Mouse (Mus musculus) limb, embryonic 11.5 days (tissue): Measurements from ENCODE around the gene Foxo3. TPM values are rescaled to one million over a fixed set of nuclear protein-coding genes. Genes with fewer than 3 reads are reported as not detected.

Experiments
- ATAC-seq: fragments of 200-750 bp; cut with Nextera tagmentation; 2 replicates; pipeline ENCODE4 v1.8.0; 2017; ENCODE audit warnings: low read depth; ENCODE audit not compliant: insufficient number of reproducible peaks, low FRiP score, low TSS enrichment
- DNase-seq: peaks from one replicate; pipeline ENCODE4 v3.0.0-alpha.2; 2015; ENCODE audit warnings: low spot score
- H3K27ac ChIP-seq: fragments of 300-500 bp; sonication (generic); replicated peaks from 2 replicates; pipeline ENCODE4 v1.5.1; 2014; ENCODE audit warnings: low read depth, mild to moderate bottlenecking, low read length
- H3K27me3 ChIP-seq: fragments of 300-500 bp; sonication (generic); 2 replicates; pipeline ENCODE4 v1.6.1; 2014; ENCODE audit warnings: mild to moderate bottlenecking, low read length, mixed read lengths; ENCODE audit not compliant: control insufficient read depth, insufficient read depth
- H3K36me3 ChIP-seq: fragments of 300-500 bp; sonication (generic); 2 replicates; pipeline ENCODE4 v1.6.1; 2014; ENCODE audit warnings: mild to moderate bottlenecking, low read length, moderate library complexity, mixed read lengths; ENCODE audit not compliant: control insufficient read depth, insufficient read depth
- H3K4me1 ChIP-seq: fragments of 300-500 bp; sonication (generic); 2 replicates; pipeline ENCODE4 v1.6.1; 2014; ENCODE audit warnings: low read length, mixed read lengths; ENCODE audit not compliant: control insufficient read depth, insufficient read depth
- H3K4me2 ChIP-seq: fragments of 300-500 bp; sonication (generic); 2 replicates; pipeline ENCODE4 v1.6.1; 2014; ENCODE audit warnings: low read depth, mild to moderate bottlenecking, moderate library complexity; ENCODE audit not compliant: severe bottlenecking
- H3K4me3 ChIP-seq: fragments of 300-500 bp; sonication (generic); 2 replicates; pipeline ENCODE4 v1.5.1; 2014; ENCODE audit warnings: low read depth, low read length
- H3K9ac ChIP-seq: fragments of 300-500 bp; sonication (generic); 2 replicates; pipeline ENCODE4 v1.6.1; 2014; ENCODE audit warnings: mild to moderate bottlenecking, low read length
- H3K9me3 ChIP-seq: fragments of 300-500 bp; sonication (generic); 2 replicates; pipeline ENCODE4 v1.6.1; 2016; ENCODE audit warnings: low read length; ENCODE audit not compliant: control insufficient read depth
- WGBS: fragments of 180-500 bp; shearing (Covaris S2); extraction: QIAGEN DNeasy Blood & Tissue Kit; methylation state at CpG from one replicate; pipeline ENCODE4 v1.1.7; 2014; 5-methylcytosine and 5-hydroxymethylcytosine counted together
- polyA plus RNA-seq: library from polyadenylated mRNA; unstranded; fragments of >200 nt; fragmentation: Nextera tagmentation; extraction: Ambion mirVana; gene quantifications from 2 replicates; pipeline ENCODE4 v1.2.1, GENCODE M21; 2014

The Foxo3 gene
- polyA plus RNA-seq, 1 experiment from 2014 or later = 6.2 TPM

DNA sequence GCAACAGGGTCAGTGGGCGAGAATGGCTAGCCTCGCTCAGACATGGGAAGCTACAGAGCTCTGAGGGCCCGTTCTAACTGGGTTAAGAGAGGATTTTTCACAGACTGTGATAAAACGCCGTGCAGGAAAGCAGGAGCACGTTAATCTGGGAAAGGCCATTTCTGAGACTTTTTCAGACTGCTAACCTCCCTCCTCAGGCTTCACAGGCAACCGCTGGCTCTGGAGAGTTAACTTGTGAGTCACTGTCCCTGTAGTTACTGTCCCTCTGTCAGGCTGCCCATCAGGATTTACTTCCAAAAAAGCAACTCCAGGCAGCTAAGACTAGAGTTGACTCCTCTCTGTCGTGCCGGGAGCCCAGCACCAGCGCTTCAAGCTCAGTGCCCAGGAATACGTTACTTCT, 54.6 kb downstream of the Foxo3 start:
- DNase-seq = no peak
- Histone ChIP-seq H3K27ac (no peak overlapping the region), H3K36me3 (peaks cover 3% of the 10 kb centered on the region; the same call in 1 of the 2 replicates), H3K4me2 (no peak overlapping the region), H3K4me1 (no peaks in the 10 kb centered on the region), H3K9ac (peak overlapping the region; percentile 27; the same call in 1 of the 2 replicates), H3K4me3 (no peak overlapping the region), H3K27me3 (no peaks in the 10 kb centered on the region), H3K9me3 (no peaks in the 10 kb centered on the region)
- no peak for ATAC-seq
- 83% methylated on average over 11 of the region's 11 CpGs for WGBS

DNA sequence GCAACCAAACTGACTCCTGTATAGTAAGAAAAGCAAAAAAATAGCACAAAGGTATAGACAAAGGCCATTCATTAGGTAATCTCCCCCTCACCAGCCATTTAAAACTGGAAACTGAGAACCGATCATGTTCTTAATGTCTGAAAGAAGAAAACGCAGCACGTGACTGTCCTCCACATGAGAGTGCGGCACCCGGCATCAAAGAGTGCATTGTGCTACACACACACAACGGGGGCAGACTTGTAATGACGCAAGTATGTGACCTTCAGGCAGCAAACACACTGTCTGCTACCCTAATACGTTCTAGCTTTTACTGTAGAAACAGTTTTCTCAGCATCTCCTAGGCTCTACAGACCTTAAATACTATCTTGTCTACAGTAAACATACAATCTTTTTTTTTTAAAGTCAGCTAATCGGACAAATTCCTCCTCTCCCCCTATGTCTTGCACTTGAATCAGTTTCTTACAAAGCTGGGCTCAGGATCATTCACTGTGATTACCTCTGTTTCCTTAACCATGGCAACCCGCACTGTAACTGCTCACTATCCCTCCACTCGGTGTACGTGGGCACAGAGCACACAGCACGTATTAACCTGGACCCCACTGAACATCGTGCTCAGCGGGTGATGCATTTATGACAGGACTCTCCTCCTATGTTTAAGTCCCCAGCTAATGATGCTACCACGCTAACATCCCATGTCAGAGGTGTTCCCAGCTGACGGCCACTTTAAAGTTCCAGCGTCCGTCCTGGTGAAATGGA, 55.2 kb downstream of the Foxo3 start:
- Histone ChIP-seq H3K4me2 (no peak overlapping the region), H3K27me3 (no peaks in the 10 kb centered on the region), H3K36me3 (no peaks in the 10 kb centered on the region), H3K4me1 (no peaks in the 10 kb centered on the region), H3K9me3 (no peaks in the 10 kb centered on the region), H3K27ac (no peak overlapping the region), H3K9ac (no peak overlapping the region), H3K4me3 (no peak overlapping the region)
- ATAC-seq (no peak), DNase-seq (no peak)
- 85% methylated on average over 19 of the region's 19 CpGs for WGBS

DNA sequence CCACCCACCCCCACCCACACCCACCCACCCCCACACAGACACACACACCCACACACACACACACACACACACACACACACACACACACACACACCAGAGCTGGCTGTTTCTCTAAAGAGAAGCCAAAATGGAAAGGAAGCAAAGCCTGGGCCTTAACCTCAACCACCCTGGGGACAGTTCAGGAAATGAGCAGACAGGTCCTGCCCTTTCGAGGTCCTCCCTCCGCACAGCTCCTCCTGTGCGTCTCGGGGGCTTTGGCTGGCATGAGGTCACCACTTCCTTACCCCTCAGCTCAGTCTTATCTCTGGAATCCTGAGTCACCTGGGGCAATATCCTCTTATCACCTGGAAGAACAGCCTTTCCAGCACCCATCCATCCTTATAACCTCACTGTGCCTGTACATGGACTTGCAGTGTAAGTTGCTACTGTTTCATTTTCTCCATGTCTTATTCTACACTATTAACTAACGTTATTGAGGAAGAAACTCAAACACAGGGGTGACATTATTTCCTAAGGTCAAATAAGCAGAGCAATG, 56.1 kb downstream of the Foxo3 start:
- no peak for DNase-seq

DNA sequence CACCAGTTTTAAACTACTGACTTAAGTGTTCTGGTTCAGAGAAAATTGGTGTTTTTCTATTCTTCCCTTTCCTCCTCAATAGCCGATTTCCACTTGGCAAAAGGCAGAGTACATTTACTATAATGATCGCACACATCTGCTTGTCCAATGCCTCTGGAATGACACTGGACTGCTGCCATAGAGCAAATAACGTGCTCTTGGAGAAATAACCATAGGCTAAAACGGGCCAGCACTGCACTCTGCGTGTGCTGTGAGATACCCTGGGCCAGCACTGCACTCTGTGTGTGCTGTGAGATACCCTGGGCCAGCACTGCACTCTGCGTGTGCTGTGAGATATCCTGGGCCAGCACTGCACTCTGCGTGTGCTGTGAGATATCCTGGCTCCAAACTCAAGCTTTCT, 65.1 kb downstream of the Foxo3 start:
- Histone ChIP-seq H3K9me3 (no peaks in the 10 kb centered on the region; the same call in 1 of the 2 replicates), H3K4me2 (no peak overlapping the region), H3K27ac (no peak overlapping the region), H3K4me3 (no peak overlapping the region), H3K4me1 (no peaks in the 10 kb centered on the region), H3K27me3 (no peaks in the 10 kb centered on the region), H3K36me3 (no peaks in the 10 kb centered on the region), H3K9ac (no peak overlapping the region)
- DNase-seq (no peak), ATAC-seq (no peak)
- 91% methylated on average over 7 of the region's 7 CpGs for WGBS

More for the DNA sequence above, 56.1 kb downstream of the Foxo3 start:
- Histone ChIP-seq H3K27me3 (no peaks in the 10 kb centered on the region), H3K27ac (no peak overlapping the region; the same call in 1 of the 2 replicates), H3K4me1 (no peaks in the 10 kb centered on the region), H3K4me3 (no peak overlapping the region), H3K9ac (no peak overlapping the region), H3K9me3 (no peaks in the 10 kb centered on the region), H3K4me2 (no peak overlapping the region), H3K36me3 (no peaks in the 10 kb centered on the region)
- 65% methylated on average over 5 of the region's 5 CpGs for WGBS
- no peak for ATAC-seq

DNA sequence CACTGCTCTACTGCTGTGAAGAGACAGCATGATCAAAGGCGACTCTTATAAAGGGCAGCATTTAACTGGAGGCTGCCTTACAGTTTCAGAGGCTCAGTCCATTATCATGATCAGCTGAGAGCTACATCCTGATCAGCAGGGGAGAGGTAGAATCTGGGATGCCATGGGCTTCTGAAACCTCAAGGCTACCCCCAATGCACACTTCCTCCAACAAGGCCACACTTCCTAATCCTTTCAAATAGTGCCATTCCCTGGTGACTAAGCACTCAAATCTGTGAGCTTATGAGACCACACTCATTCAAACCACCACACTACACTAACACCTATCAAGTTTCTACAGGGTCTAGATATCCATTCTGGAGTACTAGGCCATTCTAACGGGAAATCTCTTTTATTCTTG, 65.9 kb downstream of the Foxo3 start:
- Histone ChIP-seq H3K4me1 (no peaks in the 10 kb centered on the region), H3K9ac (no peak overlapping the region), H3K4me2 (no peak overlapping the region), H3K4me3 (no peak overlapping the region), H3K36me3 (no peaks in the 10 kb centered on the region), H3K27me3 (no peaks in the 10 kb centered on the region), H3K9me3 (no peaks in the 10 kb centered on the region; the same call in 1 of the 2 replicates), H3K27ac (no peak overlapping the region)
- 60% methylated on average over 2 of the region's 2 CpGs for WGBS
- DNase-seq = no peak
- no peak for ATAC-seq

DNA sequence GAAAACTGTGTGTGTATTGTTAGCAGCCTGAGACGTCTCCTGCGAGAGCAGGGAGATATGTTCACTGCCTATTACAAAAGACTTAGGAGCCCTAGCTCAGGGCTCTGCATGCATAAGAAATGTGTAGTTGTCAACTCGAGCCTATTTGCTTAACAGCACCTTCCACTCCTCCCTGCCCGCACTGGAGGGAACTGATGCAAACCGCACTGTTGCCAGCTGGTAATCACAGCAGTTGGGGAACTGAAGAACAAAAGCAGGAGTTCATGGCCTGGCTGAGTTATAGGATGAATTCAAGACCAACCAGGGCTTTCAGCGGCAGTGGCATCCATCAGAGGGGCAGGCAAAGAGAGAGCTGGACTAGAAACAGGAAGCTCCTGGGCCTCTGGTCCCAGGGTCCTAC, 66.7 kb downstream of the Foxo3 start:
- Histone ChIP-seq H3K9ac (no peak overlapping the region), H3K4me2 (no peak overlapping the region), H3K9me3 (no peaks in the 10 kb centered on the region; the same call in 1 of the 2 replicates), H3K4me1 (0 out of 2 replicates have a peak, but pooled peaks cover 2% of the 10 kb centered on the region), H3K27ac (no peak overlapping the region), H3K27me3 (no peaks in the 10 kb centered on the region), H3K36me3 (no peaks in the 10 kb centered on the region), H3K4me3 (no peak overlapping the region)
- DNase-seq (no peak), ATAC-seq (no peak)
- 72% methylated on average over 6 of the region's 6 CpGs for WGBS

DNA sequence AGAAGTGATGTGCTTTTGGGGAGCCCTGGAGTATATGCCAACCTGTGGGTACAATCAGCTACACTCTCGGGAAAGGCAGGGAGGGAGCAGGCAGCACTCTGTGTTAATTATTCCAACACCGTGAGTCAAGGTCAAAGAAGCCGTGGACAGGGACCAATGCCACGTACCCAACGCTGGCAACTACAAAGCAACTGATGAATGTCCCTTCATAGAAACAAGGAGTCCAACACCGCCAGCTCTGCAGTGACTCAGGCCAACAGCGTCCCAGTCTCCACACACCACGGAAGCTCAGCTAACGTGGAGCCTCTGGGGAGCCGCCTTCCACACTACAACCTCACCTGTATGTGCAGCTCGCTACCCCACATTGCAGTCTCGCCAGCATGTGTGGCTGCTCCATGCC, 68.9 kb downstream of the Foxo3 start:
- Histone ChIP-seq H3K36me3 (no peaks in the 10 kb centered on the region), H3K4me3 (no peak overlapping the region), H3K27ac (no peak overlapping the region), H3K9ac (no peak overlapping the region), H3K4me2 (no peak overlapping the region), H3K9me3 (no peaks in the 10 kb centered on the region; the same call in 1 of the 2 replicates), H3K4me1 (peaks cover 11% of the 10 kb centered on the region), H3K27me3 (no peaks in the 10 kb centered on the region)
- ATAC-seq (no peak), DNase-seq (no peak)
- WGBS = 94% methylated on average over 12 of the region's 12 CpGs

DNA sequence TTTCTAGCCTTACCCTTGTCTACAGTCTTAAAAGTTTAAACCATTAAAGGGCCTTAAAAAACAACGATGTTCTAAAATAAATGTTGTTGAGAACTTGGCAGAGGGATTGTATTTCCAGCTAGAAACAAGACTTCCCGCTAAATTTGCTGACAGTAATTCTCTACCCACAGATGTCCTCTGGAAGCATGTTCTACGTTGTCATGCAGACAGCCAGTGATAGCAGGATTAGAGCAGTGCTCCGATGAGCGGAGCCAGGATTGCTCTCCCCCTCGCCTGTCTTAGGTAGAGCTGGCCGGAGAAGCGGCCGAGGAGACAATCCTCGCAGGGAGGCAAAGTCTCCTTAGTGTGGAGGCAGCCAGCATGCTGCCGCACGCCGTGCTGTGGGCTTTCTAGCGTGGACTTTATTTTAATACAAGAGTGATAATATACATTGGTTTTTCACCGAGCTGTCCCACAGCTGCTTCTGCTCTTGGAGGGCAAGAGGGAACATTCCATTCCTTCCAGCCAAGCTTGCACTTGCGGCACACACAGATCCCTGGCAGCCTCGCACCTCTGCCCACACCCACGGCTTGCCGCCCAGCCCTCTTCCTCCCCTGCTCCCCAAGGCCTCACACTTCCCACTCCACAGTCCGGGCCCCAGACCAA, 71.7 kb downstream of the Foxo3 start:
- H3K9ac ChIP-seq = no peak overlapping the region
- peak overlapping the region; percentile 90; the same call in 1 of the 2 replicates for H3K27ac ChIP-seq
- DNase-seq (no peak), ATAC-seq (no peak)
- WGBS = 88% methylated on average over 20 of the region's 20 CpGs
- H3K4me2 ChIP-seq = no peak overlapping the region
- H3K4me3 ChIP-seq = no peak overlapping the region
- no peaks in the 10 kb centered on the region; the same call in 1 of the 2 replicates for H3K9me3 ChIP-seq
- H3K36me3 ChIP-seq = no peaks in the 10 kb centered on the region
- peaks cover 11% of the 10 kb centered on the region for H3K4me1 ChIP-seq
- no peaks in the 10 kb centered on the region for H3K27me3 ChIP-seq
